Mouse (Mus musculus) myocyte (in vitro differentiated cells): Measurements from ENCODE around the gene Negr1. TPM values are rescaled to one million over a fixed set of nuclear protein-coding genes. Genes with fewer than 3 reads are reported as not detected.

ENCODE experiments used
- H3K27me3 ChIP-seq: one replicate; pipeline ENCODE4 v1.6.1; 2011; ENCODE audit not compliant: control insufficient read depth, insufficient read depth, insufficient read length
- H3K36me3 ChIP-seq: one replicate; pipeline ENCODE4 v1.6.1; 2011; ENCODE audit not compliant: control insufficient read depth, insufficient read depth
- H3K4me2 ChIP-seq: one replicate; pipeline ENCODE4 v1.6.1; 2011; ENCODE audit warnings: low read depth, control low read depth
- H3K4me3 ChIP-seq: one replicate; pipeline ENCODE4 v1.5.1; 2011; ENCODE audit warnings: mild to moderate bottlenecking, control low read depth, moderate library complexity
- H3K79me2 ChIP-seq: one replicate; pipeline ENCODE4 v1.6.1; 2011; ENCODE audit not compliant: control insufficient read depth, insufficient read depth
- H3ac ChIP-seq: one replicate; pipeline ENCODE4 v1.6.1; 2011; ENCODE audit not compliant: control insufficient read depth, insufficient read length
- CEBPB ChIP-seq: IDR thresholded peaks from 2 replicates; pipeline ENCODE4 v1.6.1; 2011; ENCODE audit warnings: mild to moderate bottlenecking, moderate library complexity; ENCODE audit not compliant: poor library complexity, insufficient read depth, severe bottlenecking
- E2F4 ChIP-seq: IDR thresholded peaks from one replicate; pipeline ENCODE4 v1.6.1; 2011; ENCODE audit warnings: mild to moderate bottlenecking, control low read depth, moderate library complexity; ENCODE audit not compliant: insufficient read depth
- MAX ChIP-seq: IDR thresholded peaks from one replicate; pipeline ENCODE4 v1.6.1; 2011; ENCODE audit warnings: low read depth, mild to moderate bottlenecking, control low read depth
- MYOD1 ChIP-seq, 3 experiments: IDR thresholded peaks; one replicate each; pipeline ENCODE4 v1.6.1; 2011; ENCODE audit warnings: control low read depth in 2 of 3, low read depth in 2 of 3, mild to moderate bottlenecking in 2 of 3, moderate library complexity in 1 of 3; ENCODE audit not compliant: insufficient read length in 2 of 3, control insufficient read depth in 1 of 3
- MYOG ChIP-seq, 3 experiments: IDR thresholded peaks; one replicate each; pipeline ENCODE4 v1.6.1; 2011; ENCODE audit warnings: control low read depth in 2 of 3, low read depth in 2 of 3, mild to moderate bottlenecking in 2 of 3; ENCODE audit not compliant: insufficient read length in 2 of 3, control insufficient read depth in 1 of 3, insufficient read depth in 1 of 3
- POLR2A ChIP-seq: IDR thresholded peaks from one replicate; pipeline ENCODE4 v1.6.1; 2011; ENCODE audit warnings: low read depth, mild to moderate bottlenecking, control low read depth, moderate library complexity; ENCODE audit not compliant: insufficient read length
- POLR2AphosphoS2 ChIP-seq: IDR thresholded peaks from one replicate; pipeline ENCODE4 v1.6.1; 2011; ENCODE audit warnings: low read depth, control low read depth; ENCODE audit not compliant: insufficient read length
- REST ChIP-seq: IDR thresholded peaks from one replicate; pipeline ENCODE4 v1.6.1; 2011; ENCODE audit warnings: mild to moderate bottlenecking, control low read depth, moderate library complexity; ENCODE audit not compliant: insufficient read depth, insufficient read length
- SRF ChIP-seq: IDR thresholded peaks from one replicate; pipeline ENCODE4 v1.6.1; 2011; ENCODE audit warnings: low read depth; ENCODE audit not compliant: control insufficient read depth, insufficient read length
- TCF12 ChIP-seq: IDR thresholded peaks from one replicate; pipeline ENCODE4 v1.6.1; 2011; ENCODE audit warnings: mild to moderate bottlenecking, control low read depth; ENCODE audit not compliant: poor library complexity, insufficient read depth, severe bottlenecking
- TCF3 ChIP-seq: IDR thresholded peaks from one replicate; pipeline ENCODE4 v1.6.1; 2011; ENCODE audit warnings: low read depth, control low read depth; ENCODE audit not compliant: insufficient read length
- USF1 ChIP-seq: IDR thresholded peaks from one replicate; pipeline ENCODE4 v1.6.1; 2011; ENCODE audit warnings: low read depth, mild to moderate bottlenecking, control low read depth, moderate library complexity
- polyA plus RNA-seq: library from polyadenylated mRNA; unstranded; fragments of >200 nt; fragmentation: generic; extraction: Trizol; gene quantifications from one replicate; pipeline ENCODE4 v1.2.1, GENCODE M21; 2012; ENCODE audit warnings: missing spikeins

Negr1 gene
- polyA plus RNA-seq, 1 experiment = 0.01 TPM

GRCm38 (mm10) chr3:156971104-156971503 is 409.5 kb downstream of the Negr1 start:
- Histone ChIP-seq H3K4me2 (no peak overlapping the region), H3K36me3 (no peaks in the 10 kb centered on the region), H3K4me3 (no peak overlapping the region), H3K27me3 (no peaks in the 10 kb centered on the region), H3ac (no peak overlapping the region), H3K79me2 (no peaks in the 10 kb centered on the region)
- TF ChIP-seq TCF12 (no peak), USF1 (no peak), E2F4 (no peak), REST (no peak), POLR2AphosphoS2 (no peak)

- H3K27me3 ChIP-seq = no peaks in the 10 kb centered on the region
- no peaks in the 10 kb centered on the region for H3K79me2 ChIP-seq
- H3K4me3 ChIP-seq = no peak overlapping the region
- no peaks in the 10 kb centered on the region for H3K36me3 ChIP-seq
- TF ChIP-seq MYOG (IDR thresholded peaks at IDR 0.05; ENCODE audit: control insufficient read depth in 1 of 3, insufficient read depth in 1 of 3, insufficient read length in 2 of 3, low read depth in 2 of 3) = no peak
- no peak for TF ChIP-seq POLR2A
- no peak for TF ChIP-seq CEBPB
- no peak for TF ChIP-seq POLR2AphosphoS2
- no peak for TF ChIP-seq TCF12
- TF ChIP-seq E2F4 = no peak
- no peak overlapping the region for H3ac ChIP-seq
- no peak overlapping the region for H3K4me2 ChIP-seq
Observed at GRCm38 (mm10) chr3:156976816-156977215, 415.2 kb downstream of the Negr1 start.

- Histone ChIP-seq H3K4me3 (no peak overlapping the region), H3K36me3 (no peaks in the 10 kb centered on the region), H3K27me3 (no peaks in the 10 kb centered on the region), H3K79me2 (no peaks in the 10 kb centered on the region), H3K4me2 (no peak overlapping the region), H3ac (no peak overlapping the region)
- TF ChIP-seq TCF3 (no peak), POLR2A (no peak), MYOG (IDR thresholded peaks at IDR 0.05; ENCODE audit: control insufficient read depth in 1 of 3, insufficient read depth in 1 of 3, insufficient read length in 2 of 3, low read depth in 2 of 3) (no peak), TCF12 (no peak), USF1 (no peak), MYOD1 (IDR thresholded peaks at IDR 0.05; ENCODE audit: control insufficient read depth in 1 of 3, insufficient read length in 2 of 3, low read depth in 2 of 3) (no peak), POLR2AphosphoS2 (no peak), CEBPB (no peak)
Observed at GRCm38 (mm10) chr3:156980042-156980716, 418.6 kb downstream of the Negr1 start.

GRCm38 (mm10) chr3:156982102-156982501 is 420.5 kb downstream of the Negr1 start:
- Histone ChIP-seq H3K27me3 (no peaks in the 10 kb centered on the region), H3K4me2 (no peak overlapping the region), H3K4me3 (no peak overlapping the region), H3K36me3 (no peaks in the 10 kb centered on the region), H3K79me2 (no peaks in the 10 kb centered on the region), H3ac (no peak overlapping the region)
- TF ChIP-seq CEBPB (no peak), TCF3 (no peak), USF1 (no peak), E2F4 (no peak), MYOG (IDR thresholded peaks at IDR 0.05; ENCODE audit: control insufficient read depth in 1 of 3, insufficient read depth in 1 of 3, insufficient read length in 2 of 3, low read depth in 2 of 3) (no peak), TCF12 (no peak), SRF (no peak), MYOD1 (IDR thresholded peaks at IDR 0.05; ENCODE audit: control insufficient read depth in 1 of 3, insufficient read length in 2 of 3, low read depth in 2 of 3) (no peak), MAX (no peak), POLR2AphosphoS2 (no peak), REST (no peak), POLR2A (no peak)

GRCm38 (mm10) chr3:156987113-156987512 is 425.5 kb downstream of the Negr1 start:
- Histone ChIP-seq H3K36me3 (no peaks in the 10 kb centered on the region), H3ac (no peak overlapping the region), H3K4me2 (no peak overlapping the region), H3K27me3 (no peaks in the 10 kb centered on the region), H3K4me3 (no peak overlapping the region), H3K79me2 (no peaks in the 10 kb centered on the region)
- TF ChIP-seq POLR2A = no peak
- no peak for TF ChIP-seq USF1
- TF ChIP-seq E2F4 = no peak

- TF ChIP-seq SRF (no peak), REST (no peak), MYOG (IDR thresholded peaks at IDR 0.05; ENCODE audit: control insufficient read depth in 1 of 3, insufficient read depth in 1 of 3, insufficient read length in 2 of 3, low read depth in 2 of 3) (no peak), TCF3 (no peak), POLR2A (no peak), CEBPB (no peak), E2F4 (no peak), TCF12 (no peak), USF1 (no peak), POLR2AphosphoS2 (no peak), MAX (no peak), MYOD1 (IDR thresholded peaks at IDR 0.05; ENCODE audit: control insufficient read depth in 1 of 3, insufficient read length in 2 of 3, low read depth in 2 of 3) (no peak)
- Histone ChIP-seq H3K36me3 (no peaks in the 10 kb centered on the region), H3K27me3 (no peaks in the 10 kb centered on the region), H3K4me3 (no peak overlapping the region), H3ac (no peak overlapping the region), H3K79me2 (no peaks in the 10 kb centered on the region), H3K4me2 (no peak overlapping the region)
Observed at GRCm38 (mm10) chr3:156992171-156992570, 430.6 kb downstream of the Negr1 start.
